8 mouse cellular contexts compared by ENCODE assay signal in genomic region chr12:82225751-82226228, GRCm38 (mm10). TPM values are rescaled to one million over a fixed set of nuclear protein-coding genes. Genes with fewer than 3 reads are reported as not detected.
DNase-seq lines count a peak whose midpoint lies in the region; ATAC-seq and TF ChIP-seq lines count a peak whose summit lies in the region.

No protein-coding gene starts in this region.

- DNase-seq in lung, embryonic 14.5 days, result peak; percentile 67
- no peak for DNase-seq in lung, postnatal 14 days
- no peak for DNase-seq in embryonic facial prominence, embryonic 10.5 days (ENCODE audit: low spot score)
- DNase-seq in stomach, postnatal 0 days (ENCODE audit: low spot score), result no peak
- DNase-seq in adrenal gland, postnatal 14 days, result no peak
- DNase-seq in frontal cortex, postnatal 36 days (ENCODE audit: low spot score in 2 of 2), result no peak
- DNase-seq in frontal cortex, adult 2 months (ENCODE audit: extremely low spot score in 1 of 2, low spot score in 1 of 2), result no peak

- no peak for TF ChIP-seq CTCF in lung, embryonic 14.5 days (IDR thresholded peaks at IDR 0.05; ENCODE audit: low read depth)
- no peak for TF ChIP-seq CTCF in stomach, postnatal 0 days (IDR thresholded peaks at IDR 0.05; ENCODE audit: low read depth)

- ATAC-seq in lung, embryonic 14.5 days (ENCODE audit: insufficient read depth), result peak; percentile 94
- ATAC-seq in liver, embryonic 16.5 days (ENCODE audit: low read depth), result peak; percentile 78
- ATAC-seq in stomach, postnatal 0 days (ENCODE audit: low FRiP score, low TSS enrichment), result peak; percentile 53

- H3K27ac ChIP-seq in lung, embryonic 14.5 days (ENCODE audit: low read depth), result peak overlapping the region; percentile 48; the same call in 1 of the 2 replicates
- H3K27ac ChIP-seq in embryonic facial prominence, embryonic 10.5 days (replicated peaks), result 0 out of 2 replicates have a peak overlapping the region, but pooled peaks have one; percentile 61
- H3K27ac ChIP-seq in liver, embryonic 16.5 days (ENCODE audit: low read length), result peak overlapping the region; percentile 61
- no peak overlapping the region for H3K27ac ChIP-seq in stomach, postnatal 0 days (replicated peaks)

- peaks cover 17% of the 10 kb centered on the region for H3K4me1 ChIP-seq in lung, embryonic 14.5 days (ENCODE audit: insufficient read depth)
- peaks cover 37% of the 10 kb centered on the region for H3K4me1 ChIP-seq in embryonic facial prominence, embryonic 10.5 days
- peaks cover 25% of the 10 kb centered on the region for H3K4me1 ChIP-seq in liver, embryonic 16.5 days (ENCODE audit: control insufficient read depth, low read depth, low read length)
- no peaks in the 10 kb centered on the region; the same call in 1 of the 2 replicates for H3K4me1 ChIP-seq in stomach, postnatal 0 days (replicated peaks; ENCODE audit: control insufficient read depth, insufficient read depth)

- WGBS in lung, embryonic 14.5 days, result 17% methylated on average over 4 of the region's 4 CpGs
- WGBS in embryonic facial prominence, embryonic 10.5 days, result 47% methylated on average over 4 of the region's 4 CpGs
- WGBS in liver, embryonic 16.5 days (ENCODE audit: insufficient replicate concordance), result 4% methylated on average over 4 of the region's 4 CpGs
- WGBS in stomach, postnatal 0 days, result 42% methylated on average over 4 of the region's 4 CpGs

- no peak overlapping the region for H3K4me3 ChIP-seq in lung, embryonic 14.5 days (ENCODE audit: low read depth, low read length)
- no peak overlapping the region for H3K4me3 ChIP-seq in embryonic facial prominence, embryonic 10.5 days
- no peak overlapping the region for H3K4me3 ChIP-seq in liver, embryonic 16.5 days (ENCODE audit: low read depth, low read length)
- H3K4me3 ChIP-seq in stomach, postnatal 0 days (ENCODE audit: low read depth, low read length), result no peak overlapping the region

- H3K9me3 ChIP-seq in lung, embryonic 14.5 days (ENCODE audit: low read depth, low read length), result no peaks in the 10 kb centered on the region
- no peaks in the 10 kb centered on the region for H3K9me3 ChIP-seq in embryonic facial prominence, embryonic 10.5 days
- H3K9me3 ChIP-seq in liver, embryonic 16.5 days (replicated peaks; ENCODE audit: control insufficient read depth, low read length), result no peaks in the 10 kb centered on the region
- no peaks in the 10 kb centered on the region for H3K9me3 ChIP-seq in stomach, postnatal 0 days (ENCODE audit: control insufficient read depth, low read length)

- no peak for TF ChIP-seq EP300 in stomach, postnatal 0 days (optimal IDR thresholded peaks at IDR 0.05)

- no peaks in the 10 kb centered on the region for H3K36me3 ChIP-seq in lung, embryonic 14.5 days (ENCODE audit: insufficient read depth)
- no peaks in the 10 kb centered on the region for H3K36me3 ChIP-seq in embryonic facial prominence, embryonic 10.5 days (replicated peaks)
- H3K36me3 ChIP-seq in liver, embryonic 16.5 days (ENCODE audit: control insufficient read depth, insufficient read depth), result no peaks in the 10 kb centered on the region
- H3K36me3 ChIP-seq in stomach, postnatal 0 days (ENCODE audit: control insufficient read depth, insufficient read depth, low read length), result no peaks in the 10 kb centered on the region

- H3K4me2 ChIP-seq in lung, embryonic 14.5 days, result no peak overlapping the region
- no peak overlapping the region for H3K4me2 ChIP-seq in liver, embryonic 16.5 days (ENCODE audit: low read depth, low read length)
- no peak overlapping the region for H3K4me2 ChIP-seq in stomach, postnatal 0 days (replicated peaks; ENCODE audit: low read depth)

- H3K27me3 ChIP-seq in lung, embryonic 14.5 days (ENCODE audit: insufficient read depth, low read length), result no peaks in the 10 kb centered on the region
- H3K27me3 ChIP-seq in embryonic facial prominence, embryonic 10.5 days (replicated peaks; ENCODE audit: low read depth, poor library complexity, severe bottlenecking), result no peaks in the 10 kb centered on the region
- H3K27me3 ChIP-seq in liver, embryonic 16.5 days (ENCODE audit: control insufficient read depth, insufficient read depth, low read depth, low read length), result no peaks in the 10 kb centered on the region
- H3K27me3 ChIP-seq in stomach, postnatal 0 days (ENCODE audit: control insufficient read depth, insufficient read depth, low read length), result no peaks in the 10 kb centered on the region

- H3K9ac ChIP-seq in lung, embryonic 14.5 days, result no peak overlapping the region
- no peak overlapping the region for H3K9ac ChIP-seq in liver, embryonic 16.5 days (ENCODE audit: low read depth, low read length)
- no peak overlapping the region for H3K9ac ChIP-seq in stomach, postnatal 0 days (ENCODE audit: low read length)

RNA-seq across cellular contexts. Expression of gene Sipa1l1, which starts 56.7 kb away (rescaled TPM):
- 30.5 and 30.8 TPM in 2 replicates for polyA plus RNA-seq in lung, embryonic 14.5 days (2014; fragmentation: Nextera tagmentation; extraction: Ambion mirVana)
- 34.0 and 36.5 TPM in 2 replicates for polyA plus RNA-seq in embryonic facial prominence, embryonic 10.5 days (2016; fragmentation: Nextera tagmentation; extraction: Ambion mirVana)
- 4.0 and 4.2 TPM in 2 replicates for polyA plus RNA-seq in liver, embryonic 16.5 days (2015; fragmentation: Nextera tagmentation; extraction: Ambion mirVana)
- 9.2 and 9.7 TPM in 2 replicates for polyA plus RNA-seq in stomach, postnatal 0 days (2015; fragmentation: Nextera tagmentation; extraction: Ambion mirVana)
- 31.5 and 39.9 TPM in 2 replicates for total RNA-seq in adrenal gland, postnatal 14 days (2021)
- 181 and 182 TPM in 2 replicates for polyA plus RNA-seq in frontal cortex, adult 2 months (2012; rRNA removed)
